Mouse (Mus musculus) kidney, adult 11 months (tissue): ENCODE results near the gene Men1.

Experiments
- DNase-seq: peaks from one replicate; pipeline ENCODE4 v3.0.0; 2022

Gene Men1

GRCm38 (mm10) chr19:6372433-6372832 lies 37.7 kb downstream of the Men1 start:
- no peak for DNase-seq

DNA sequence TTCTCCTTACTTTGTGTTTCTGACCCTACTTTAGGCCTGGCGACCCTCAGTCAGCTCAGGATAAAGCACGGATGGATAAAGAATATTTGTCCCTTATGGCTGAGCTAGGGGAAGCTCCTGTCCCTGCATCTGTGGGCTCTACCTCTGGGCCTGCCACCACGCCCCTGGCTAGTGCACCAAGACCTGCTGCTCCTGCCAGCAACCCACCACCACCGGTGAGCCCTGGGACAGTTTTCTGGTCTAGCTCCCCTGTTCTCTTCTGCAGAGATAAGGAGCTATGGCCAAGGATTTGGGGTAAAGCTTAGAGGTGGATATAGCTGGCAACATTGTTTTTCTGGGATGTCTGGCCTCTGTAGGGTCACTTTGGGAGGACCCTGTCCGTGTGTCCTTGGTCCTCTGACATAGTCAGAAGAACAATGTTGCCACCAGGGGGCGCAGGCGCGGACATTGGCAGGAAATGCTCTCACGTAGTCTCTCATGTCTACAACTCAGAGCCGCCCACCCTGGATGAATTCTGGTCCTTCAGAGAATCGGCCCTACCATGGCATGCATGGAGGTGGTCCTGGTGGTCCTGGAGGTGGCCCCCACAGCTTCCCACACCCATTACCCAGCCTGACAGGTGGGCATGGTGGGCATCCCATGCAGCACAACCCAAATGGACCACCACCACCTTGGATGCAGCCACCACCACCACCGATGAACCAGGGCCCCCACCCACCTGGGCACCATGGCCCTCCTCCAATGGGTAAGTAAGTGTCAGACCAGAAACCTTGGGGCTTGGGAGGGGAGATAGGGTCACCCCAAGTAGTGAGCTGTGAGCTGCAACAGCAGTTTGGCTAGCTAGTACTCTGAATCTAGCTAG lies 39.0 kb downstream of the Men1 start:
- peak; percentile 49 for DNase-seq

- DNase-seq, result no peak
Measured at GRCm38 (mm10) chr19:6374571-6374970, 39.8 kb downstream of the Men1 start.

DNA sequence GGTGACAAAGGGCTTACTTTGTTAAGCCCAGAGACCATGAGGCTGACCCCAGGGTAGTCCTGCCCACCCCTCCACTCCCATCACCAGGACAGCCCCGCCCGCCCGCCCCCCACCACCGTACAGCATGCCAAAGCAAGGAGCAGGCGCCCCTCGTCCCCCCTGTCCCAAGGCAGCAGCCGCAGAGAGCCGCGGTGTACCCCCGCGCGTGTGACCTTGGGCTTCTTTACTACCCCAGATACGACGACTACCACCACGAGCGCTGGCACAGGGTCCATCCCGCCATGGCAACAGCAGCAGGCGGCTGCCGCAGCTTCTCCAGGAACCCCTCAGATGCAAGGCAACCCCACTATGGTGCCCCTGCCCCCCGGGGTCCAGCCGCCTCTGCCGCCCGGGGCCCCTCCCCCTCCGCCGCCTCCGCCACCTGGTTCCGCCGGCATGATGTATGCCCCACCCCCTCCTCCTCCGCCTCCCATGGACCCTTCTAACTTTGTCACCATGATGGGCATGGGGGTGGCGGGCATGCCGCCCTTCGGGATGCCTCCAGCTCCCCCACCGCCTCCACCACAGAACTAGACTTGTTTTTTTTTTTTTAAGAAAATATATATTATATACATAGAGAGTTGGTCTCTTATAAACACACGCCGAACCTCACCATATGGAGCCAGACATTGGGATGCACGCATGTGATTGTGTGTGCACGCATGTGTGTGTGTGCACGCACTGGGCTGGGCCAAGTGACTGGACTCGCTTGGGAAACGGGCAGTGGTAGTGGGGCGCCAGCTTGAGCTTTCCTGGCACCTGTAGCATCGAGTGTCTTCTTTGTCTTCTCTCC lies 40.9 kb downstream of the Men1 start:
- no peak for DNase-seq

DNA sequence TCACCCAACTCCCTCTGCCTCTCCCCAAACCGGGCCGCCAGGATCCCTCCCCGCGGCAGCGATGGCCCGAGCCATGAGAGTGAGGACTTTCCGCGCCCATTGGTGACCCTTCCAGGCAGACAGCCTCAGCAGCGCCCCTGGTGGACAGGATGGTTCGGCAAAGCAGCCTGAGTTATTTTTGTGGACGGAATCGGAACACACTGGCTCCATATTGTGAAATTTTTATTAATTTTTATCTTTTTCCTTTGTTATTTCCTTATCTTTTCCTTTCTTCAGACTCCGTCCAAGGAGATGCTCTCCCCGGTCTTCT lies 41.4 kb downstream of the Men1 start:
- DNase-seq, result no peak

DNA sequence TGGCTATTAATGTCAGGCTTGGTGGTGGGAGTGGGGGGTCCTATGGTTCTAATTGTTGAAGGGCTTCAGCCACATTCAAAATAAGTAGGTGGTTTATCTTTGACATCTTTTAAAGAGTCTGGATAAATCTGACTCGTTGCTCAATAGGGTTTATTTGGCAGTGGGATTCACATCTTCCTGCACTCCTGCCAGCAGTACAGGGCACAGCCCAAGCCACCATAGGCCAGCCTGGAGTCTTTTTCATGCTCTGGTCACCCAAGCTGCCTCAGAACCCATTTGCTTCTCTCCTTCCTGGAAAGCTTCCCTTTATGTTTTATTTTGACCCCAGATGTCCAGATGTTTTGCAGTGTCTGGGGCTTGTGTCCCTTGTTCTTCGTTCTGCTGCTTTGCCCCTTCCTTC lies 41.9 kb downstream of the Men1 start:
- no peak for DNase-seq

- DNase-seq, result no peak
Measured at GRCm38 (mm10) chr19:6377327-6378040, 42.7 kb downstream of the Men1 start.

DNA sequence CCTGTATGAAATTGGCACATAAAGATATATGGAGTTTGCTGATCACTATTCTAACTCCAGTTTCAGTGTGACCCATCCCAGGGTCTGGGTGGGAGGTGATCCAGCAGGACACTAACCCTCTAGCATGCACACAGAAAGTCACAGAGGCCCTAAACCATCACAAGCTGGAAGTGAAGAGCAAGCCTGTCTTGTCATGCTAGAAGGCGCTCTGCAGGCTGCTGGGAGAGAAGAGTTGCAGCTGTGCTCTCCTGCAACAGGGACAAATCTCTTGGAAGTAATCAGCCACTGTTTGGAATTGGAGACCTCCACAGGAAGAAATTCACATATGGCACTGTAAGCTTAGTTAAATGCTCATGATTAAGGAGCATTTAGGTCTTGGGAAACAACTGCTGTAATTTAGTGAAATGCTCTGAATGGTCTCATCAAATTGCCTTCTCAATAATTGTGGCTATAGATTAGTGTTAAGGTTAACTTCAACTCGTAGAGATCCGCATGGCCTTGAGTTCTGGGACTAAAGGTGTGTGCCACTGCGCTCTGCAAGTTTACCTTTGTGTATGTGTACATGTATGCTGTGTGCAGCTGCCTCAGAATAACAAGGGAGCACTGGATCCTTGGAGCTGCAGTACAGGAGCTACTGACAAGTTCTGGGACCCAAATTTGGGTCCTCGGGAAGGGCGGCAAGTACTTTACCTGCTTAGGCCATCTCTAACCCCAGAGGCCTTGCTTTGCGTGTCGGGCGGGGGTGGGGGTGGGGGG lies 45.8 kb downstream of the Men1 start:
- DNase-seq, result no peak

DNA sequence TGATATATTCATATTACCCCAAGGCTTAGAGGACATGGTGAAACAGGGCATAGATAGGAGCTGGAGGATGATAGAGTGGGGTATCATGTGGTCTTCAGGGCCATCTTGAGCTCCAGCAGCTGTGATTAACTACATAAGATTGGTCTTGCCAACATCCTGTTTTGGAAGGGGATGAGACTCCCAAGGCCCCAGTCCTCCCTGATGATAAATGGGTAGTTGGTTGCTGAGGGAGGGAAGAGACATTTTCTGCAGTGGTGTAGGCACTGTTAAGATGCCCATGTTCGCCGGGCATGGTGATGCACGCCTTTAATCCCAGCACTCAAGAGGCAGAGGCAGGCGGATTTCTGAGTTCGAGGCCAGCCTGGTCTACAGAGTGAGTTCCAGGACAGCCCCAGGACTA lies 46.5 kb downstream of the Men1 start:
- no peak for DNase-seq

- DNase-seq, result no peak
Measured at GRCm38 (mm10) chr19:6382323-6382924, 47.6 kb downstream of the Men1 start.

- DNase-seq, result no peak
Measured at GRCm38 (mm10) chr19:6383470-6383869, 48.7 kb downstream of the Men1 start.

DNA sequence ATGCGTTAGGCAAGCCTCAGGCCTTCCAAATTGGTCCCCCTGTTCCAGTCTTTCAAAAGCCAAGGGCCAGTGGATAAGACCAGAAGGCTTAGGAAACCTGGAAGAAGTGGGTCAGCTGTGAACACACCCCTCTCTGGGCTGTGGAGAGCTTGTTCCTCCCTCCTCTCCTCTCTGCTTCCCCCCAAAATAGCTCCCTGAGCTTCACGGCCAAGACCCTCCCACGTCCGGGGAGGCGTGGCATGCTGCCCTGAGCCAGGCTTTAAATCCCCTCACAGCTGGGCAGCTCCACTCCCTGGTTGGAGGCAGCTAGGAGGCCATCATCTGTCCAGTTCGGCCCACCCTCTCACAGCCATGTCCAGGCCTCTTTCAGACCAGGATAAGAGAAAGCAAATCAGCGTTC lies 49.3 kb downstream of the Men1 start, which contains the start of gene Pygm:
Gene Pygm, plus strand, starts transcription at position 272 of the 400 bp plus-strand sequence.
- DNase-seq, result peak; percentile 57

DNA sequence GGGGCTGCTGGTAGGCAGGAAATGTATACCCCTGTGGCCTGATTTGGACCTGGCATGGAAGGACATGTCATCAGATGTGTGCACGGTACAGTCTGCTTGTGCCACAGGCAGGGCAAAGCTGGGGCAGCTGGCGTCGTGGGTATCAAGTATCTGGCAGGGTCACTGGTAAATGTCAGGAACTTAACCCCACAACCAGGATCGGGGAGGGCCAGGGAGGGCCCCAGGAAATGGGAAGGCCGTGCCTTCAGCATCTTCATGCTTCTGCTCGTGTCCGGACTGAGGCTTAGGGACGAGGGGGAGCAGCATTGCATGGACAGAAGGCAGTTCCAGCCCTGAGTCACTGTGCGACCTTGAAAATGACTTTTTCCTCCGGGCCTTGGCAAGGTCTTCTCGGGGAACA lies 50.2 kb downstream of the Men1 start:
- DNase-seq, result no peak

DNA sequence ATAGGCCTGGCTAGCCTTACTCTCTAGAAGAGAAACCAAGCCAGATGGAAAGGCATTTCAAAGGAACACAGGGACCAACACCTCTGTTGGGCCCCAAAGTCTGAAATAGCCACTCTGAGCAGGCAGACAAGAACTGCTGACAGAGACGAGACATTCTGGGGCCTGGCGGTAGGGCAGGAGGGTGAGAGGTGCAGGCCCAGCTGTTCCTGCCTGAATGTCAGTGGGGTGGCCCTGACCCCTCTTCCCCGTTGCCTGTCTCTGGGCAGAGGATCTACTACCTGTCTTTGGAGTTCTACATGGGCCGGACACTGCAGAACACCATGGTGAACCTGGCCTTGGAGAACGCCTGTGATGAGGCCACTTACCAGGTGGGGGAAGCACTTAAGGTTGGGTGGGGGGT lies 50.6 kb downstream of the Men1 start:
- DNase-seq, result no peak

DNA sequence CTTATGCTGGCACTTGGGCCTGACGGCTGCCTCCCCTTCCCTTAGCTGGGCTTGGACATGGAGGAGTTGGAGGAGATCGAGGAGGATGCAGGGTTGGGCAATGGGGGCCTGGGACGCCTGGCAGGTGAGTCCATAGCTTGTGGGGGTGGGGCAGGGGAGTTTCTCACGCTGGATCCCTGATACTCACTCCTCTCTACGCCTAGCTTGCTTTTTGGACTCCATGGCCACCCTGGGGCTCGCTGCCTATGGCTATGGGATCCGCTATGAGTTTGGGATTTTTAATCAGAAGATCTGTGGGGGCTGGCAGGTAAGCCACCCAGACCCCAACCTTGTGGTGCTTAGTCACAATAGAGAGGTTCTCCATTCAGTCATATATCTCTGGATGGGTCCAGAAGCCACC lies 51.0 kb downstream of the Men1 start:
- DNase-seq, result no peak

GRCm38 (mm10) chr19:6386234-6386633 lies 51.5 kb downstream of the Men1 start:
- DNase-seq, result no peak

- no peak for DNase-seq
Measured at GRCm38 (mm10) chr19:6388006-6388405, 53.2 kb downstream of the Men1 start.

GRCm38 (mm10) chr19:6389803-6390202 lies 55.0 kb downstream of the Men1 start:
- DNase-seq, result no peak

DNA sequence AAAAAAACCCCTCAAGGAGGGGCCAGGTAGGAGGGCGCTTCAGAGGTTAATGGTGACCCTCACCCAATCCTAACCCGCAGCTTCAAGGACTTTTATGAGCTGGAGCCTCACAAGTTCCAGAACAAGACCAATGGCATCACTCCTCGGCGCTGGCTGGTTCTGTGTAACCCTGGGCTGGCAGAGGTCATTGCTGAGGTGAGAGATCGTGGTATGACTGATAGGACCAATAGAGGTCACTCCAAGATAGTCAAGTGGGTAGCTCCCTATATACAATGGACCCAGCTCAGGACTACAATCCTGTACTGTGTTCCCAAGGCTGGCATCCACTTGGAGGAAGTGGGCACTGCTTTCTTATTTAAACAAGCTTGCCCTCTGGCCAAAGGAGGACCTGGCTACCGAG lies 55.5 kb downstream of the Men1 start:
- no peak for DNase-seq
